Mouse (Mus musculus): ENCODE measurements around the gene Wnt5b. TPM values are rescaled to one million over a fixed set of nuclear protein-coding genes. Genes with fewer than 3 reads are reported as not detected.
A peak's percentile ranks its signal among the peaks of the same experiment; 100 is the strongest.

Gene Wnt5b
- polyA plus RNA-seq, 1 experiment, result not detected

DNA sequence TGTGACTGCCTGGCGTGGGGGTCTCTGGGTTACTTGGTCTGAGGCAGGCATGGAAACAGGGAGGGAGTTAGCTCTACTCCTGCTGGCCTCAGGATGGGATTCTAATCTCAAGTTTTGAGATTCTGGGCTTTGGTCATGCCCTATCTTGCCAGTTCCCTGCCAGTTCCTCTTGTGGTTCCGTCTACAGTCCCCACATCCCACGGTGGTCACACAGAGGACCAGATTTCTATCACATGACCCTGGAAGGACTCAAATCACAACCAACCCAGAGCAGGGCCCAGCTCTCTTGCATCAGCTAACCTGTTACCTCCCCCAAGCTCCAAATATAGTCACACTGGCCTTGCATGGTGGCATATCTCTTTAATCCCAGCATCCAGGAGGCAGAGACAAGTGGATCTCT lies 14.5 kb downstream of the Wnt5b start:
- Histone ChIP-seq H3K9me3 (no peaks in the 10 kb centered on the region), H3K36me3 (replicated peaks; ENCODE audit: low read length) (no peaks in the 10 kb centered on the region), H3K4me1 (peaks cover 8% of the 10 kb centered on the region), H3K4me3 (replicated peaks) (no peak overlapping the region), H3K27me3 (replicated peaks) (peaks cover 60% of the 10 kb centered on the region)
- TF ChIP-seq GATA1 (IDR thresholded peaks at IDR 0.05; ENCODE audit: borderline replicate concordance, low read length) (no peak), FLI1 (IDR thresholded peaks at IDR 0.05; ENCODE audit: low read length) (no peak)

DNA sequence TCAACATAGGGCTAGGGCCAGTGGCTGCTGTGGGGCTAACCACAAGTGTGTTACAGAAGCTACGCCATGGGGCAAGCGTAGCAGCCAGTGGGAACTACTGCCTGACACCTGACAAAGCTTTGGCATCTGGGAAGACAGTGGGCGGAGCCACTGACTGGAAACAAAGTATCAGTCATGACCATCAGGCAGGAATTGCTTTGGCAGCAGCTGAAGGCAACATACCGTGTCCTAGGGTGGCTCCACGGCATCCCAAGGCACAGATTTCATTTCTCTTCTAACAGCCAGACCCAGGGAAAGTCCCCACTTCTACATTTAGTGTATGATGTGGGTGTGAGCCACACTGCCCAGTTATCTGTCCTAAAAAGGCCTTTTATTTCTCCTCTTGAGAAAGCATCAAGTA lies 17.6 kb downstream of the Wnt5b start:
- Histone ChIP-seq H3K36me3 (replicated peaks; ENCODE audit: low read length) (no peaks in the 10 kb centered on the region), H3K4me3 (replicated peaks) (no peak overlapping the region), H3K4me1 (peaks cover 29% of the 10 kb centered on the region), H3K9me3 (no peaks in the 10 kb centered on the region), H3K27me3 (replicated peaks) (peaks cover 79% of the 10 kb centered on the region)
- TF ChIP-seq GATA1 (IDR thresholded peaks at IDR 0.05; ENCODE audit: borderline replicate concordance, low read length) (no peak), FLI1 (IDR thresholded peaks at IDR 0.05; ENCODE audit: low read length) (no peak)

DNA sequence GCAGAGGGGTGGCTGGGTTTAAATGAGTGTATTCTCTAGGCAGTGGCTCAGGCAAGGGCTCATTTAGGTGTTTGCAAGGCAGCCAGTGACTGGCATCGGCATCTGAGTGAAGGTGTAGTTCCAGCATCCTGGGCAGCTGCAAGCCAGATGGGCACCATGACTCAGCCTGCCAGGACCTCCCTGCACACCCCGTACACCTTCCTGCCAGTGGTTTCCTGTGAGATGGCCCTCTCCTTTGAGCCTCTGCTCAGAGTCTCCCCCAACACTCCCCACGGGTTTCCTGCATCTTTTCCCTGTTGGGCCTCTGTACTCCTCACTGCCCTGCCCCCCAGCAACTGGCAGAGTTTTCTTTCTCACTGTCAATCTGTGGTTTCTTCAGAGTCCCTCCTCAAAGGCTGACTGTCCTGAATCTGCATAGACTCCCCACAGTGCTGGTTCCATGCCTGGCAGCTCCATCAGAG lies 22.2 kb downstream of the Wnt5b start:
- Histone ChIP-seq H3K4me3 (replicated peaks) (peak overlapping the region; percentile 81), H3K27me3 (replicated peaks) (peaks cover 52% of the 10 kb centered on the region), H3K36me3 (replicated peaks; ENCODE audit: low read length) (no peaks in the 10 kb centered on the region), H3K4me1 (peaks cover 33% of the 10 kb centered on the region), H3K9me3 (peaks cover 6% of the 10 kb centered on the region)
- TF ChIP-seq GATA1 (IDR thresholded peaks at IDR 0.05; ENCODE audit: borderline replicate concordance, low read length) (no peak), FLI1 (IDR thresholded peaks at IDR 0.05; ENCODE audit: low read length) (no peak)

DNA sequence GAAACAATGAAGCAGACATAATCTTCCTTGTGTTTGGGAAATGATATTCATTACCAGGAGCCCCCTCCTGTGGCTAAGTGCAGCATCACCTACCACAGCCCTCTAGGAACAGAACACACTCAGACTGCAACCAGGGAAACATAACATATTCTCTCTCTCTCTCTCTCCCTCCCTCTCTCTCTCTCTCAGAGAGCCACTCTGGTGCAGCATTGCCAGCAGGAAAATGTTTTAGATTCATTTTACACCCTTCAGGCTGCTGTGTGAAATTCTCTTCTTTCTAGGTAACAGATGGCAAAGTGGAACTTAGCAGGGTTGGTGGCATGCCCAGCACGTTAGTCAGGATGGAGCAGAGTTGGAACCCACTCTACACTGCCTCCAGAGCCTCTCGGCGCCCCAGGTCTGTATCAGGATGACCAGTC lies 22.7 kb downstream of the Wnt5b start:
- no peak for TF ChIP-seq FLI1 (IDR thresholded peaks at IDR 0.05; ENCODE audit: low read length)
- no peak for TF ChIP-seq GATA1 (IDR thresholded peaks at IDR 0.05; ENCODE audit: borderline replicate concordance, low read length)
- Histone ChIP-seq H3K27me3 (replicated peaks) (peaks cover 51% of the 10 kb centered on the region), H3K4me1 (peaks cover 31% of the 10 kb centered on the region), H3K4me3 (replicated peaks) (no peak overlapping the region), H3K36me3 (replicated peaks; ENCODE audit: low read length) (no peaks in the 10 kb centered on the region), H3K9me3 (peaks cover 10% of the 10 kb centered on the region)

DNA sequence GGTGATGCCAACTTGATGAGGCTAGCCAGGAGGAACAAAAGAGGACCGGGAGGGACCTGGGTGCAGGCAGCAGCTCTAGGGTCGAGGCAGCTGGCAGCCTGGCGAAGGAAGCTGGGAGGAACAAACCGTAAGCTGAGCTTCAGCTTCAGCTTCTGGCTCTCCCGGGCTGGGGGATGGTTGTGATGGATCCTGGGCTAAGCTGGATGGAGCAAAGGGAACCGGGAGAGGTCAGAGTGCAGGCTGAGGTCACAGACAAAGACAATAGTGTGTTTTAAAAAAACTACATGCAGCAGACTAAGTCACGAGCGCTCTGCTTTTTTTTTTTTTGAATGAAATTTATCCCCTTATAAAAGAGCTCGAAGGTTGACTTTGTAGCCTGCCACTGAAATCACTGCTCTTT lies 23.4 kb downstream of the Wnt5b start:
- no peak overlapping the region for H3K4me3 ChIP-seq (replicated peaks)
- peaks cover 46% of the 10 kb centered on the region for H3K27me3 ChIP-seq (replicated peaks)
- peaks cover 26% of the 10 kb centered on the region for H3K4me1 ChIP-seq
- TF ChIP-seq GATA1 (IDR thresholded peaks at IDR 0.05; ENCODE audit: borderline replicate concordance, low read length) (no peak), FLI1 (IDR thresholded peaks at IDR 0.05; ENCODE audit: low read length) (no peak)
- no peaks in the 10 kb centered on the region for H3K36me3 ChIP-seq (replicated peaks; ENCODE audit: low read length)
- peaks cover 14% of the 10 kb centered on the region for H3K9me3 ChIP-seq

DNA sequence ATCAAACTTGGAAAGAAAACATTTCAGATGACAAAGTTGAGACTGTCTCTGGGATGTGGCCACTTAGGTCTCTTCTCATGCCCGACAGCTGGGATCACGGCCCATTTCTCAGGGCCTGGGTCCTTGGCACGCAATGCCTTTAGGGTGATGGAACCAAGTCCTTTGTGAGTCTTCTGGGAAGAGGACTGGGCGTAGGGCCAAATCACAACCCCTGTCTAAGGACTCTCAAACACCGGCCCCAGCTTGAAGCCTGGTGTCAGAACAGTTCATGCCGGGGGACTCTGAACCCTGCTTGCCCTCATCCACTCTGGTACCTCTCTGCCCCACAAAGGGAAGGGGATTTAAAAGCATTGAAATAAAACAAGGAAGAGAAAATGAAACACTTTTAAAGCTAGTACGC lies 30.1 kb downstream of the Wnt5b start:
- H3K4me1 ChIP-seq, result peaks cover 20% of the 10 kb centered on the region
- no peak overlapping the region for H3K4me3 ChIP-seq (replicated peaks)
- H3K36me3 ChIP-seq (replicated peaks; ENCODE audit: low read length), result no peaks in the 10 kb centered on the region
- H3K9me3 ChIP-seq, result peaks cover 14% of the 10 kb centered on the region
- no peak for TF ChIP-seq GATA1 (IDR thresholded peaks at IDR 0.05; ENCODE audit: borderline replicate concordance, low read length)
- no peak for TF ChIP-seq FLI1 (IDR thresholded peaks at IDR 0.05; ENCODE audit: low read length)
- peaks cover 24% of the 10 kb centered on the region for H3K27me3 ChIP-seq (replicated peaks)

DNA sequence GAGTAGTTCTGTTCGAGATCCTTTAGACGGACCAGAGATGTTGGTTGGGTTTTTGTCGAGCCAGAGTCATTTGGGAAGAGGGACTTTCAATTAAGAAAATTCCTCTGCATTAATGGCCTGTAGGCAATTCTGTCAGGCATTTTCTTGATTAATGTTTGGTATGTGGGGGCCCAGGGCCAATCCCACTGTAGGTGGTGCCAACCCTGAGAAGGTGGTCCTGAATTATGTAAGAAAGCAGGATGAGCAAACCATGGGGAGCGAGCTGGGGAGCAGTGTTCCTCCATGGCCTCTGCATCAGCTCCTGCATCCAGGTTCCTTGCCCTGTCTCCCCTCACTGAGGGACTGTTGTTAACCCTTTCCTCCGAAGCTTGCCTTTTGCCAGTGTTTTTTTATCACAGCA lies 30.7 kb downstream of the Wnt5b start:
- TF ChIP-seq FLI1 (IDR thresholded peaks at IDR 0.05; ENCODE audit: low read length) (no peak), GATA1 (IDR thresholded peaks at IDR 0.05; ENCODE audit: borderline replicate concordance, low read length) (no peak)
- Histone ChIP-seq H3K27me3 (replicated peaks) (peaks cover 26% of the 10 kb centered on the region), H3K36me3 (replicated peaks; ENCODE audit: low read length) (no peaks in the 10 kb centered on the region), H3K4me3 (replicated peaks) (no peak overlapping the region), H3K9me3 (peaks cover 14% of the 10 kb centered on the region), H3K4me1 (peaks cover 20% of the 10 kb centered on the region)

DNA sequence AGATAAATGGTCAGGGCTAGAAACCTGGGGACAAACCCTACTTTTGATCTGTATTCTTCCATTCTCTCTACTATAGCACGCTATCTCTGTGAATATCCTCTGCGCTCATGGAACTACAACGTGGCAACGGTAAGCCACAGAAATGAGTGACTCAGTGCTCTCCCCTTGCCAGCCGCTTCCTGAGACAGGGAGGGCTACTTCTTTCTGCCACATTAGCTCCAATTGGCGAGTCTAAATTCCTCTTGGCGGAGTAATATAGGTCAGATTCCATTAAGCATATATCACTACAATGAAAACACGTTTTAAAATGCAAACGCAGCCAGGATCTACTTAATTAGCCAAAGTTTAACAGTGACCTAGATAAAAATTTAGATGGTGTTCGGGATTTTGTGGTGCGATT lies 31.4 kb downstream of the Wnt5b start:
- H3K9me3 ChIP-seq, result peaks cover 17% of the 10 kb centered on the region
- peaks cover 20% of the 10 kb centered on the region for H3K4me1 ChIP-seq
- peaks cover 28% of the 10 kb centered on the region for H3K27me3 ChIP-seq (replicated peaks)
- TF ChIP-seq FLI1 (IDR thresholded peaks at IDR 0.05; ENCODE audit: low read length) (no peak), GATA1 (IDR thresholded peaks at IDR 0.05; ENCODE audit: borderline replicate concordance, low read length) (no peak)
- H3K36me3 ChIP-seq (replicated peaks; ENCODE audit: low read length), result no peaks in the 10 kb centered on the region
- H3K4me3 ChIP-seq (replicated peaks), result no peak overlapping the region

DNA sequence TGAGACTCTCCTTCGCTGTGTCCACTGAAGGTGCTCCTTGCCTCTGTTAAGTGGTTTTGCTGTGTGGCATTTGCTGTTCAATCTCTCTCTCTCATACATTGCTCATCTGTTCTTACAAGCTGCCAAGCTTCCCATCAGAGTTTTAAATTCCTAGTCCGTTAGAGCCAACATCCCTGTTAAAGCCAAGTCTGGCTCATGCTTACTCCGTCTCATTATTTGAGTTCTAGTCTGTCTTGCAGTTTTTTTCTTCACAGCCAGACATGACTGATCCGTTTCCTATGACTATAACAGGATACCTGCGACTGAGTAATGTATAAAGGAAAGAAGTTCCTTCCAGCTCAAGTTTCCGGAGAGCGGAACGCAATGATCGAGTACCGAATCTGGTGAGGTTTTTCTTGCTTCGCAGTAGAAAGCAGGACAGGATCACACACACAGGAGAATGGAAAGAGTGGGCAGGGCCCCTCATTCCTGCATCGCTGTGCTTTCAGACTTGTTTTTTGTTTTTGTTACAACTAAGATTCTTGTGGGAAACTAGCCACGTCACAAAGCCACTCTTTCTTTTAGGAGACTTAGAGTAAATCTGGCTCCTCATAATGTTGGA lies 34.6 kb downstream of the Wnt5b start:
- no peak overlapping the region for H3K4me3 ChIP-seq (replicated peaks)
- TF ChIP-seq FLI1 (IDR thresholded peaks at IDR 0.05; ENCODE audit: low read length) (no peak), GATA1 (IDR thresholded peaks at IDR 0.05; ENCODE audit: borderline replicate concordance, low read length) (no peak)
- peaks cover 15% of the 10 kb centered on the region for H3K9me3 ChIP-seq
- peaks cover 27% of the 10 kb centered on the region for H3K27me3 ChIP-seq (replicated peaks)
- H3K4me1 ChIP-seq, result peaks cover 15% of the 10 kb centered on the region
- no peaks in the 10 kb centered on the region for H3K36me3 ChIP-seq (replicated peaks; ENCODE audit: low read length)

DNA sequence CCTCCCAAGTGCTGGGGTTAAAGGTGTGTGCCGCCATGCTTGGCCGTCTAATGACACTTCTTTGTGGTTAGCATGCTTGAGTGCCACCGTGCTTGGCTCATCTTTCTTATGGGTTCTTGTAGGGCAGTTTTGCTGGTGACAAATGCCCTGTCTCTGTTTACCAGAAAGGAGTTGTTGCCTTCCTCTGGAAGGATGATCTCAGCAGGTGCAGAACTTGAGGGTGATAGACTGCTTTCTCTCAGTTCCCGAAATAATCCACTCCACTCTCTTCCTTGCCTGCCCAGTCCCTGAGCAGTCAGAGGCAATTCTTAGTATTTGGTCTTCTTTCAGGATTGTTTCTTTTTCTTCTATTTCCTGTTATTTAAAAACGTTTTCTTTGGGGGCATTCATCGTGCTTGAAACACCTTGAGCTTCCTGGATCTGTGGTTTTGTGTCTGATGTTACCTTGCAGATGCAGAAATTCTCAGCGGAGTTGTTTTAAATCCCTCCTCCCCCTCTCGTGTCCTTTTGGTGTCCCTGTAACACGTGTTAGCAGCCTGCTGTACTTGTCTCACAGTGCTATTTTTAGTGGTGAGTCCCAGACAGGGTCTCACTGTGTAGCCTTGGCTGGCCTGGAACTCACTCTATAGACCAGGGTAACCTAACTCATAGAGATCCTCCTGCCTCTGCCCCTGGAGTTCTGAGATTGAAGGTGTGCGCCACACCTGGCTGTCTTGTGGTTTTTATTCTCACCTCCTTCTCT lies 35.3 kb downstream of the Wnt5b start:
- Histone ChIP-seq H3K9me3 (peaks cover 18% of the 10 kb centered on the region), H3K4me3 (replicated peaks) (no peak overlapping the region), H3K4me1 (peaks cover 15% of the 10 kb centered on the region), H3K36me3 (replicated peaks; ENCODE audit: low read length) (no peaks in the 10 kb centered on the region), H3K27me3 (replicated peaks) (peaks cover 23% of the 10 kb centered on the region)
- TF ChIP-seq FLI1 (IDR thresholded peaks at IDR 0.05; ENCODE audit: low read length) (no peak), GATA1 (IDR thresholded peaks at IDR 0.05; ENCODE audit: borderline replicate concordance, low read length) (no peak)
